Mouse (Mus musculus) lung, adult 18-20 months (tissue): ENCODE results near the gene Lpar3.
"Not testable (repeated sequence)": the region's sequence is repeated elsewhere in the genome, so short reads cannot be mapped to it uniquely, and the experiment has no call there.

Experiments used
- DNase-seq, 2 experiments: peaks; one replicate each; pipeline ENCODE4 v3.0.0; 2022; ENCODE audit warnings: mixed read lengths in 2 of 2

The Lpar3 gene

DNA sequence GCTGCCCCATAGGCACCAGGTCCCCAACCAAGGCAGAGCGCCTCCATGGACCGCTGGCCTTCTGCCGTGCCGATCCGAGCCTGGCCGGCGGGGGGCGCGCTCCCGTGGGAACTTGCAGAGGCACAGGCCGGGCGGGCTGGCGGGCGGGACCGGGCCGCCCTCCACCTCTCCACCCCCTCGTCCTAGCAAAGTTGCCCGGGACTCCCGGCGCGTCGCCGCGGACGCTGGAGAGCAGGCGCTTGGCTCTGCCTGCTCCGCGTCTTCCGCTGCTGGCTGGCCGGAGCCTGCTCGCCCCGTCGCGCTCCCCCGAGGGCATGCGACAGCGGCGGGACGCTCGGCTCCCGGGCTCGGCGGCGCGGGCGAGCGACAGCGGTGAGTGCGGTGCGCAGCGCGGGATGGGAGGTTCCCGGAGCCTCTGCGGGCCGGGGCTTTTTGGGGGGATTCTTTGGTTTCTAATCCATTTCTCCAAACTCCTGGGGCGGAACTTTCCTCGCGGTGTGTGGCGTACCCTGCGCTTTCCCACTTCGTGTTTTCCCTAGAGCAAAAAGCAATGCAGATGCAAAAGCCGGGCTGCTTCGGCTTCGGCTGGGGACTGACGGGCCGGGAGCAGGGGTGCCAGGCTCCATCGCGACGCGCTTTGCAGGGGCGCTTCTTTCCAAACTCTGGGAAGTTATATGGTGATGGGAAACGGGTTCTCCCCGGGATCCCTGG lies at the start of gene Lpar3:
Gene Lpar3, plus strand, starts transcription at position 188 of the 711 bp plus-strand sequence.
- DNase-seq: peak; percentile 83 to 90

DNA sequence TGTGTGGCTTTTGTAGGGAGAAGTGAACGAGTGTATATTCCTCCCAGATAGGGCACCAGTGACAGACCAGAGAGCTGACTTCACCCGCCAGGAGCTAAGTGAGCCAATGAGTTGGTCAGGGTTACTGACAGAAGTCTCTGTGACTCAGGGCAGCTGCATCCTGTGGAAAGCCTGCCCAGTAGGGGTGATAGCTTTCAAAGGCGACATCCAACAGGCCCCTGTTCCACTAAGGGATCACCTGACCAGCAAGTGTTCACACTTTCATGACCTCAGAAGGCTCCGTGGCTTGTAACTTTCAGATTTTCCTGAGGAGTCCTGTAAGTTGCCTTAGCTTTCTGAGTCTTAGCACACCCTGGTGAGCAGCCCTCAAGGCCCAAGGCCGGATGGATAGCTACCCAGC lies 47.7 kb upstream of the Lpar3 start:
- DNase-seq: no peak

DNA sequence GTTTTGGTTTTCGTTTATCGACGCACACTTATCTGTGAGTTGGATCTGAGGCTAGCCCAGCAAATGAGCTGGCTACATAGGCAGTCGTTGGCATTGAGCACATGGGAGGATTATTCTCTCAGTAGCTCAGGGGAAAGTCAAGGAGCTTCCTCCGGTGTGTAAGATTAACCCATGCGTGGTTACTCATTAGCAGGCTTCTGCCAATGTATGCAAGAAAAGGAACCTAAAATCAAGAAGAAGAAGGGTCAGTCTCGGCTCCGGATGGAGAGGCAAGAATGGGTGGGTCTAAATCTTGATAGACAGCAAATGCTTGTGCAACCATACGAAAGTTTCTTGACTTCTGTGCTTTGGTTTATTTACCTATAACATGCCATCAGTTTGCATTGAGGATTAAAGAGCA lies 46.5 kb upstream of the Lpar3 start:
- DNase-seq: no peak

DNA sequence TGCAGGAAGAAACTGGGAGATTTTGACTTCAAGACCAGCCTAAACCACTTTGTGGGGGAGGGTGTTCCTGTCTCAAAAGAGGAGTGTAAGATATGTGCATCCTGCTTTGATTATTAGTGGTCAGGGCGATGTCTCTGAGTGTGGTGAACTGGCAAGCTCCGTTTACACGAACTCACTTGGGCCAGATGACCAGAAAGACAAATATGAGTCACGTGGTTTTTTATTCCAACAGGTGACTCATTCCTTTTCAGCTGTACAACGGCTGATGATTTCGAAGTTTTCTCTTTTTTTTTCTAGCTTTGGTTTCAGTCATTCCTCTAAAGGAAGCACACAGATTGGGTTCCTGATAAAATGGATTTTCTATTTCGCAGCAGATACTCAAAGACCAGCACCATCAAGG lies 43.5 kb upstream of the Lpar3 start:
- DNase-seq: no peak

DNA sequence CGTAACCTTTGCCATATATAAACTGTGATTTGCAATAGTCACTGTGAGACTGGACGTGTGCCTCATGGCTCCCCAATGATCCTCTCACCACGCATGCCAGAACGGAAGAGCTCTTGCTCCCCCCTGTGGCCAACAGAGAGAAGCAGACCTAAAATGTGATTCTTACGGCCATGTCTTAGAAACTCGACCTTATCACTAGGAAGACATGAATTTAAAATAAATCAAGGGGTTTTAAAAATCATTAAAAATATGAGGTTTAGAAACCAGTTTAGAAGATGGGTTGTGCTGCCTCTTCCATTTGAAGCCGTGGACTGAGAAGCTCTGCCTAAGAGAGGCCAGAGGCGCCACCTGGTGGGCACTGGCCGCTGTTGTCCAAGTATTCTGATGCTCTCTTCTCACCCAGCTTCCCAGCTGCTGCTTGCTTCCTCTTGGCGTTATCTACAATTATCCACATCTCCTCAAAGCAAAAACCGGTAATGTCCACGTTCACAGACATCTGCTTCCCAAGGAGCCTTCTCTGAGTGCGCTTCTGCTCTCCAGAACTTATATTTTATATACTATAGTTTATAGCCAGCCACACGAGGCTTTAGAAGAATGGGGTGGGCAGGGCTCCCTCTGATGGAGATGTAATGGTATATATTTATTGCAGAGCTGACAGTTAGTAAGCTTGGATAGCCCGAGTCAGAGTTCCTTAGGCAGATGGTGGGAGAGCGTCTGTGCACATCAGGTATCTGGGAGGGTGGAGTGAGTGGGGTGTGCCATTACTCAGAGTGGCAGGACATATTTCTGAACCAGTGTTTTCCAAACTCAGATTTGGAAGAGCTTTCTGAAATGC lies 42.8 kb upstream of the Lpar3 start:
- peak; percentile 62 to 67 for DNase-seq

DNA sequence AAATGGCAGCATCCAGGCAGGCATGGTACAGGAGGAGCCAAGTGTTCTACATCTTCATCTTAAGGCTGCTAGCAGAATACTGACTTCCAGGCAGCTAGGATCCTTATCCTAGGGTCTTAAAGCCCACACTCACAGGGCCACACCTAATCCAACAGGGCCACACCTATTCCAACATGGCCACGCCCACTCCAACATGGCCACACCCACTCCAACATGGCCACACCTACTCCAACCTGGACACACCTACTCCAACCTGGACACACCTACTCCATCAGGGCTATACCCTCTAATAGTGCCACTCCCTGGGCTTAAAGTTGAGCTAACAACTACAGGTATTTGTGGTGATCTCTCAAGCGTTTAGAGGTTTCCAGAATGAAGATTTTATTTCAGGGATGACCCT lies 40.4 kb upstream of the Lpar3 start:
- DNase-seq: no peak

DNA sequence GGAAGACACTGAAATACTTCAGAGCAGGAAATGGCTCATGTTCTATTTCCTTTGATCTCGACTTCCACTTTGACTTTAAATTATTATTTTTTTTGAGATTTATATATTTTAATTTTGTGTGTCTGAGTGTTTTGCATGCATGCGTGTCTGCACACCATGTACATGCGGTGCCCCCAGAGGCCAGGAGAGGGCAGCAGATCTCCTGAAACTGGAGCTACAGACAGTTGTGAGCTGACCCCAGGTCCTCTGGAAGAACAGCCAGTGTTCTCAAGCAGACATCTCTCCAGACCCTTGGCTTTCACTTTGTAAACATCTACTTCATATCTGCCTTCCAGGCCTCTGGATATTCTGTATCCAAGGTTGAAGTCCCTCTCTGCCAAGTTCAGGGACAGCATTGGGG lies 39.8 kb upstream of the Lpar3 start:
- DNase-seq: peak; percentile 37 to 45

DNA sequence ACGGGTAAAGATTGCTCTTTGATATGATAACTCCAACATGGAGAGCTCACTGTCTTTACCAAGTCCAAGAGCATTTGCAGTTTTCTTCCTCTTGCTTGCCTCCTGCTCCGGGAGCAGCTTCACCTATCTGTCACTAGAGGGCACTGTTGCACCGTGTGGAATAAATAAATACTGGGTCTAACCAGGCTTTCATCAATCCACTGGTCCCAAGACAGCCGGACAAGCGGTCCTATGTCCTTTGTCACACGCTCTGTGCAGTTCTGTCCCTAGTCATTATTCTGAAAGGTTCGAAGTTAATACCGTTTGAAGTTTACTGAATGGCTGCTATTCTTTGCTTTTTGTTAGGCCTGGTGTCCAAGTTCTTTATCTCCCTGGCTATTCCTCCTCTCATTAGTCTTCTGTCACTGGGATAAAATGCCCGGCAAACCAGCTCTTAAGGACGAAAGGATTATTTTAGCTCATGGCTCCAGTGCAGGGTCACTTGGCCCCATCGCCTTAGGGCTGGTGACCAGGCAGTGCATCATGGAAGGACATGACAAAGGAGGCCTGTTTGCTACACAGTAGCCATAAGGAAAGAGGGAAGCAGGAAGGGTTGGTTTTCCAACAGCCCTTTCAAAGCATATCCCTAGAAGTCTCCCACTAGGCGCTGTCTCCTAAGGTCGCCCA lies 35.6 kb upstream of the Lpar3 start:
- peak; percentile 50 to 62 for DNase-seq

DNA sequence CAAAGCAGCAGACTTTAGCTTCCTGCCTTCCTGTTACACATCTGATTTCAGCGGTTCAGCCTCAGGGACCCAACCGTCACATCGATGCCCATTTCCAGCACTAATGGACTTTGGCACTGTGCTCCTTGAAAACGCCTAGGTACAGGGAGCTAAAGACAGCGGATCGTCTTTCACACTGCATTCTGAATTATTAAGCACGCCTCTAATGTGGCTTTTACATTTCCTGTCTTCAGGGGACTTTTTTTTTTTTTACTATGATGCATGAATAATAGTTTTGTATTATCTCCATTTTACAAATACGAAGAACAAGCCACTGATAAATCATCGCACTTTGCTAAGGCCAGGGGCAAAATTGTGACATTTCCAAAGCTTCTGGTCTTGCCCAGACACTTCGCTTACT lies 34.7 kb upstream of the Lpar3 start:
- DNase-seq: no peak

DNA sequence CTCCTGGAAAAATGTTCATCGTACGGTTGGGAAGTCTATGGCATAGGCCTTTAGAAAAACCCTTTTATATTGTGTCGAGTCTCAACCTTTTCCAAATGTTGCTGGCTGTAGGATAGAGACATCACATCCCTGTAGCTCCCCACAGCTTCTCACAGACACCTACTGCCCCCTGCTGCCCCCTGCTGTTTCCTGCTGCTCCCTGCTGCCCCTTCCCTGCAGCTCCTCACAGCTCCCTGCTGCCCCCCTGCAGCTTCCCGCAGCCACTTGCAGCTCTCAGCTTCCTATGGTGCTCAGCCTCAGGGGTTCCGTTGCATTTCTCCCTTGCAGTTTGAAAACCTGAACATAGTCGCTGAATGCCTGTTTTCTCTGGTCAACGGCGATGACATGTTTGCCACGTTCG lies 30.8 kb upstream of the Lpar3 start:
- DNase-seq: no peak

DNA sequence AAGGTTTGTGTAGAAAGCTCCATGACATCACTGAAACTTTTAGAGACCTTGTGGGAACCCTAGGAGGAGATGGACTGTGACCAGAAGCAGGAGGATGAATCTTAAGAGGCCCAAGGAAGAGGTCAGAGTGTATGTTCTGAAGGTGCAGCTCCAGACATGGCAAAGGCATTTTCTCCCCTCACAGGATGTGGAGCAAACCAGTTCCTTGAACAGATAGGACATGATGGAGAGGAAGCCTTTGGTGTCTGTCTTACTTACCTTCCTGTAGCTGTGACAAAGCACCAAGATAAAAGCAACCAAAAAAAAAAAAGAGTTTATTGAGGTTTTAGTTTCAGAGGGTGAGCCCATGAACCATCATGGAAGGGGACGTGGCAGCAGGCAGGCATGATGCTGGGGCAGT lies 28.3 kb upstream of the Lpar3 start:
- DNase-seq: no peak

DNA sequence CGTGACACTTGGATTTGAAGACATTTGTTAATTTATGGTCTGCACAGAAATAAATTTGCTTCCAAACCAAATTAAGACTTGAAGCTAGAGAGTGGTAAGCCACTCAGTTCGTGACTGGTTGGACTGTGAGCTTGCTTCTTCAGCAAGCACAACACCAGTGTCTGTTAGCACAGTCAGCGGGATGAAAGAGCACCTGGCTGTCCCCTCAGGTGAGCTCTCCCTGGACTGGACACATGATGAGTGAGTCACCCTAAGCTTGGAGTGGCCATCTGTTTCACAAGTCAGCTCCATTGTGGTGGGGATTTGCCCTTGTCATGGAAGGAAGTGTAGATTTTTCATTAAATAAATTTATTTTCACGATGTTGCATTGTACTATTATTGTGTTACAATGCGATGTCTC lies 25.6 kb upstream of the Lpar3 start:
- no peak for DNase-seq

DNA sequence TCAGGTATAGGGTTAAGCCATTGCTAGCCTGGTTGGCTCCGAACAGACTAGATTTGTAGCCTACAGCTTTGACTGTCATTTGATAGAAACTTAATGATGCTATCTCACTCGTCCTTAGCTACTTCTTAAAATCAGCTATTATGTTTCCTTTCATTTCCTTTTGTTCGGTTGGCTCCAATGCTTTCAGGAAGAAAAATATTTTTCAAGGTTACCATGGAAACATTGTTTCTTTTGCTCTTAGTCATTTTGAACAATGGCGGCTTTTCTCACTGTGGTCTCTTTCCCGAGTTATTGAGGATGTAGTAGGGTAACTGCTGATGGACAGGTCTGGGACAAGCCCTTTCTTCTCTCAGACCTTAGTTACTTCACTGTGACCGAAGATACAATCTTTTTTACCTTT lies 24.5 kb upstream of the Lpar3 start:
- DNase-seq: no peak

DNA sequence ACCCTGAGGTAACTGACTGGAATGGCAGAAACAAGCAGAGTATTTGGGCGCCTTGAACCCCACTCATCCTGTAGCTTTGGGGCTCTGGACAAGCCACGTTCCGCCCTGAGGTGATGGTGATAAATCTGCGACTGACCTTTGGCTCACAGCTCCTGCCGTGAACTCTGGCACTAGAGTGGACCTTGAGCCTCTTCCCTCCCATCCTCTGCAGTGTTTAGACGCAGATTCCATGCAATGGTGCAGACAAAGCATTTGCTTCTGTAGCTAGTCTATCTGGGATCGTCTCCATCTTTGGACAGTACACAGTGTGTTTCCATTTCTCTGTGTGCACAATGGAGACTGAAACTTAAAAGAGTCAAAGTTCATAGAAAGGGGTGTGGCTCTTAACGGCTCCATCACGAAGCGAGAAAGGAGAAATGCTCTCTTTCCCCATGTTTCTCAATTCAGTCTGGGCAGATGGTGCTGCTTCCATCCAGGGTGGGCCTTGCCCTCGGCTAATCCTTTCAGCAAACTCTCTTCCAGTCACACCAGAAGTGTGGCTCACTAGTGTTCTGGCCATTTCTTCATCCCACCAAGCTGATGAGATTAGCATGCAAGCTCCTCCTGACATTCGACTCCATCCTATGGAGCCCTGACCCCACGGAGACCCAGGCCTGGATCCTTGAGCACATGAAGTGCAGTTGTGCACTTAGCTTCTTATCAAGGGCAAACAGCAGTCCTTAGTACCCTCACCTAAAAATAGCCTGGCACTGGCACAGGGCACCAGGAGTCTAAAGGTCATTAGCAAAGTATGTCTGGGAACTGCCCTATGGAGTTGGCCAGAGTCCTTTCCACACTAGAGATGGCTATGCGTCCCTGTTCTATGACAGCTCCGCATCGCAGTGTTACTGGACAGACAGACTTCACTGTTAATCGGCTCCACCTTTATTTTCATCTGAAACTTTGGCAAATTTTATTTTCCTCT lies 23.7 kb upstream of the Lpar3 start:
- peak in 1 of 2 experiments; percentile 40 for DNase-seq

DNA sequence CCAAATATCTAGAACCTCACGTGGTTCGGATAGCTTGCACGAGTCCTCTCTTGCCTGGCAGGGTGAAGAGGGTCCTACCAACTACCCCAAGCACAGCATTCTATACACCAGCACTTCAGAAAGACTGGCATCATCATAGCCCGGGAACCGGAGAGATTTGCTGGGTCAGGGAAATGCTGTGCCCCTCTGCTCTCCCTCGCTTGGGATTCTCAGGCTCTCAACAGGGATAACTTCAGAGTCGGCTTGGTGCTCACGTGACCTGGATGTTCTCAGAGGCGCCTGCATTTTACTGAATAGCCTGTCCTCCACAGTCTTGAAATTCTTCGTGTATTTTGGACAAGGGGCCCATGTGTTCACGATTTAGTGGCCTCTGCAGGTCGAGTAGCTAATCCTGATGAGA lies 23.0 kb upstream of the Lpar3 start:
- DNase-seq: no peak

DNA sequence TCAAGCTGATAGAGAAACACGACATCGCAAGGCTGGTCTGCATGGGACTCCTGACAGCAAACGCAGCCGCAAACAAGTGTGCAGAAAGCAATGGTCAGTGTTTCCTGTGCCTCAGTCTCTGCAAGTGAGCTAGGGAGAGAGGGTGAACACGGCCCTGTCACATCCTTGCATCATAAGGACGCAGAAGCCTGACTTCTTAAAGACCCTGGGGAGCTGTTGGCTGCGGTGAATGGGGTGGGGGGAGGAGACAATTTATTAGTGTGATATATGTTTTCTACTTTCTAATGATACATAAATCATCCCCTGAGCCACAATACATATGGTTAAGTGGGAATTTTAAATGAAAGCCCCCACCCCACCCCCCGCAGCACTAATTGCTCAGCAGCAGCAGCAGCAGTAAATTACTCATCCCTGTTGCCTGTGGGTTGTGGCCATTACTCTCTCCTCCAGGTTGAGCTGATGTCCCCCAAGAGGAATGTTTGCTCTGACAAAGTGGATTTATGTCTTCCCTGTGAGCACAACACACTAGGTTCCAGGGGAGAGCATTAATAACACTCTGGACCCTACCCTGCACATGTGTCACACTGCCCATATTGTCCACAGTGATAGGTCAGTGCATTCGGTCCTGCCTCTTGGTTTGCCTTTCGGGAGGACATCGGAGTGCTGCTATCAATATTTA lies 21.8 kb upstream of the Lpar3 start:
- no peak for DNase-seq

DNA sequence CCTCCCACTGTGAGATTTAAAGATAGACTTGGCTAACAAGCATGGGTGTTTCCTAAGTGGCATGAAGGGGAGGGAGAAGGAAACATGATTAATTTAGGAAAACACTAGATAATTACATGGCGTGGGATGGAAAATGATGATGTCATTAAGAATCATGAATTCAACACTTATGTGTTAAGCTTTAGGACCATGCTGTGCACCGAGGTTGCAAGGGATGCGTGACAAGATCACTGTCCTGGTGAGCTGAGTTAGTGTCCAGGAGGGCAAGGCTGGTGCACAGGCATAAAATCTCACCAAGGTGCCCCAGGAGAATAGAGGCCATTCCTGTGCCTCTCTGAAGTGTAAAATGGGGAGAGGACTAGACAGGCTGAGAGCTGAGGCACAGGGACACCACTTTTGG lies 21.3 kb upstream of the Lpar3 start:
- DNase-seq: no peak

DNA sequence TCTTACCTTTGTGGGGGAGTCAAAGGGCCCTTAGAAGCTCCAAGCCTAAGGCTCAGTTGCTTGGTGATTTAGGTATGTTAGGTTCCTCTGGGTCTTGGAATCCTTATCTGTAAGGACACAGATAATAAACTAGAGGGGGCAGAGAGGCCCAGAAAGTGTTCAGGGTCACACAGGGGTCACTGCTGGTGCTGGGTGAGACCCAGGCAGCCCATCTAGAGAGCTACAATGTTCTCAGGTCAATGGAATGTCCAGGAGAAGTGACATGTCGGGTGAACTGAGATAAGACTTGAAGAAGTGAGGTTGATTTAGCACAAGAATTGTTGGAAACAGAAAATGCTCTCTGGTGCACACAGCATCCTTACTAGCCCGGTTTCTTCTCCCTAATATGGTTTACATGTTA lies 16.4 kb upstream of the Lpar3 start:
- no peak for DNase-seq

DNA sequence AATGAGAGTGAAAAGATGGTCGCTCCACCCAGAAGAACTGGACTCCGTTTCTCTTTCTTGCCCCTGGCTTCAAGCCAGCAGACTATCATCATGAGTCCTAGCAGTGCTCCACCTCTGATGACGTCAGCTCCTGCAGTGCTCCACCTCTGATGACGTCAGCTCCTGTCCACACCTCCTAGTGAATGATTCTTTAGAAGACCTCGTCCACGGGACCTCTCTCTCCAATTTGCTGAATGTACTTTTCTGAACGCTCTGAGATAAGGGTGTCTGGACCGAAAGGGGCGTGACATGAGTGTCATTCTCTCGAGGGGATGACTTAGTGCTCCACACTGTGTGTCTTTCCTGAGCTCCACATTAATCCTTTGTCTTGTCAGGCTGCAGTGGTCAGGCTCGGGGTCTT lies 15.5 kb upstream of the Lpar3 start:
- no peak for DNase-seq

DNA sequence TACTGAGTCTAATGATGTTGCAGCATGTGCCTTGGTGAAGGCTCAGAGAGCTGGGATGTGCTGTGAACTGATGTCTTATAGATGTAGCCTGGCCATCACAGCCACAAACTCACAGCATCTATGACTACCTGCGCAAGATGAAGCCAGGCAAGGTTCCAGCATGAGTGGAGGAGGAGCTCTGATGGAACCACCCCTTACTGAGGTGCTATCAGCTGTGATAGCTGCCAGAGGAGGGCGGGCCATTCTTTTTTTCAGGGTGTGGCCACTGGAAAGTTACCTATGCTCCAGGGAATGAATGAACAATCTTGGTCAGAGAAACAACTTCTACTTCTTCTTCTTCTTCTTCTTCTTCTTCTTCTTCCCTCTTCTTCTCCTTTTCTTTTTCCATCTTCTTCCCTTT lies 14.1 kb upstream of the Lpar3 start:
- DNase-seq: no peak

DNA sequence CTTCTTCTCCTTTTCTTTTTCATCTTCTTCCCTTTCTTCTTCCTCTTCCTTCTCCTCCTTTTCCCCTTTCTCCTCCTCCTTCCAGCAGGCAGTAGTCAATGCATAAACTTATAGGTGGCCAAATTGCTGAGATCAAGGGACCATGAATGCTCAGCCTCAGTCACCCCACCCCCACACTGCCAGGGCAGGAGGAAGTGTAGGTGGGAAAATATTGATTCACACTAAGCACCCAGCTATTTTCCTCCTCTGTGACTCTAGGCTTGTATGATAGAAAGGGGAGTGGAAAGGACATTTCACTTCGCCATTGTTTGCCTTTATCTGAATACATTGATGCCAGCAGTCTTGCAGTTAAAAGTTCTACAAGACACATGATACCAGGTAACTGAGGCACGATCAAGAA lies 13.3 kb upstream of the Lpar3 start:
- no peak for DNase-seq

DNA sequence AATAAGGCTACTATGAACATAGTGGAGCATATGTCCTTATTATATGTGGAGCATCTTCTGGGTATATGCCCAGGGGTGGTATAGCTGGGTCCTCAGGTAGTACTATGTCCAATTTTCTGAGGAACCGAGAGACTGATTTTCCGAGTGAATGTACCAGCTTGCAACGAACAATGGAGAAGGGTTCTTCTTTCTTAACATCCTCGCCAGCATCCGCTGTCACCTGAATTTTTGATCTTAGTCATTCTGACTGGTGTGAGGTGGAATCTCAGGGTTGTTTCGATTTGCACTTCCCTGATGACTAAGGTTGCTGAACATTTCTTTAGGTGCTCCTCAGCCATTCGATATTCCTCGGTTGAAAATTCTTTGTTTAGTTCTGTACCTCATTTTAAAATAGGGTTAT lies 11.0 kb upstream of the Lpar3 start:
- DNase-seq: not testable (repeated sequence)
